Mouse (Mus musculus) cerebellum, adult 2 months (tissue): Measurements from ENCODE around the gene Myof.

Experiments
- CTCF ChIP-seq: fragments of 200-500 bp; IDR thresholded peaks from 2 replicates; pipeline ENCODE4 v1.5.1; 2011; ENCODE audit warnings: low read depth, mild to moderate bottlenecking, control low read depth, low read length, moderate library complexity, borderline replicate concordance; ENCODE audit not compliant: insufficient read depth
- POLR2A ChIP-seq: fragments of 200-500 bp; IDR thresholded peaks from 2 replicates; pipeline ENCODE4 v1.6.1; 2011; ENCODE audit warnings: low read length, control low read depth, borderline replicate concordance; ENCODE audit not compliant: insufficient read depth

GRCm38 (mm10) chr19:37918515-37918932 is 124.9 kb downstream of the Myof start:
- TF ChIP-seq POLR2A (no peak), CTCF (no peak)
